Mouse (Mus musculus) liver, embryonic 13.5 days (tissue): Measurements from ENCODE around the gene Tm4sf5. TPM values are rescaled to one million over a fixed set of nuclear protein-coding genes. Genes with fewer than 3 reads are reported as not detected.
A peak's percentile ranks its signal among the peaks of the same experiment; 100 is the strongest.
"Not testable (repeated sequence)": the region's sequence is repeated elsewhere in the genome, so short reads cannot be mapped to it uniquely, and the experiment has no call there.

Experiments
- ATAC-seq: fragments of 200-750 bp; cut with Nextera tagmentation; 2 replicates; pipeline ENCODE4 v1.8.0; 2017; ENCODE audit warnings: low read depth, mild to moderate bottlenecking, moderate number of reproducible peaks, moderate library complexity
- DNase-seq: peaks from one replicate; pipeline ENCODE4 v3.0.0; 2022
- H3K27ac ChIP-seq: fragments of 300-500 bp; sonication (generic); 2 replicates; pipeline ENCODE4 v1.5.1; 2015; ENCODE audit warnings: moderate library complexity, mild to moderate bottlenecking, inconsistent platforms
- H3K27me3 ChIP-seq: fragments of 300-500 bp; sonication (generic); 2 replicates; pipeline ENCODE4 v1.6.1; 2015; ENCODE audit warnings: mild to moderate bottlenecking, inconsistent platforms
- H3K36me3 ChIP-seq: fragments of 300-500 bp; sonication (generic); 2 replicates; pipeline ENCODE4 v1.6.1; 2015; ENCODE audit warnings: mild to moderate bottlenecking, inconsistent platforms
- H3K4me1 ChIP-seq: fragments of 300-500 bp; sonication (generic); replicated peaks from 2 replicates; pipeline ENCODE4 v1.6.1; 2015; ENCODE audit warnings: inconsistent platforms
- H3K4me2 ChIP-seq: fragments of 300-500 bp; sonication (generic); 2 replicates; pipeline ENCODE4 v1.6.1; 2015; ENCODE audit warnings: inconsistent platforms, mild to moderate bottlenecking, moderate library complexity
- H3K4me3 ChIP-seq: fragments of 300-500 bp; sonication (generic); replicated peaks from 2 replicates; pipeline ENCODE4 v1.5.1; 2015; ENCODE audit warnings: mild to moderate bottlenecking, inconsistent platforms
- H3K9ac ChIP-seq: fragments of 300-500 bp; sonication (generic); 2 replicates; pipeline ENCODE4 v1.6.1; 2015; ENCODE audit warnings: mild to moderate bottlenecking, inconsistent platforms
- H3K9me3 ChIP-seq: fragments of 300-500 bp; sonication (generic); replicated peaks from 2 replicates; pipeline ENCODE4 v1.6.1; 2016; ENCODE audit warnings: inconsistent platforms
- WGBS: fragments of 180-500 bp; shearing (Covaris S2); methylation state at CpG from one replicate; pipeline ENCODE4 v1.1.7; 2015; ENCODE audit not compliant: insufficient replicate concordance; 5-methylcytosine and 5-hydroxymethylcytosine counted together
- polyA plus RNA-seq: library from polyadenylated mRNA; unstranded; fragments of >200 nt; fragmentation: Nextera tagmentation; extraction: Ambion mirVana; gene quantifications from 2 replicates; pipeline ENCODE4 v1.2.1, GENCODE M21; 2015

The Tm4sf5 gene
- polyA plus RNA-seq, 1 experiment from 2014 or later = 2.5 TPM

DNA sequence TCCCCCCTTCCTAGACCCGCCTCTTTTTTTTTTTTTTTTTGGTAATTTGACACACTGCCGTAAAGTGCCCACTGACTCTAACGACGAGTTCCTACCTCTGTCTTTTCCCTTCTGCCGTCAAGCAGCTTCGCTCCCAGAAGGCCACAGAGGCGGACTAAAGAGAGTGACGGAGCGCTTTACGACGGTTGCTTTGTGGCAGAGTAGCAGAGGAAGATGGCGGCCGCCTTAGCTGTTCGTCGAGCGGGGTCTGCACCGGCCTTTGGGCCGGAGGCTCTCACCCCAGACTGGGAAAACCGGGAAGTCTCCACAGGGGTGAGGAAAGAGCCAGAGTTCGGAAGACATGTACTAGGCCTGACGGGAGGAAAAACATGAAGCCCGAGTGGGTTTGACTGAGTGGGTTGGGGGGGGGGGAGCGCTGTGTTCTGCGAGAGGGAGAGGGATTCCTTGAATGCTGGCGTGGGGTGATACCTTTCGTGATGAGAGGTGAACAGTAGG, 20.2 kb downstream of the Tm4sf5 start, which contains the start of gene Psmb6:
Psmb6 (plus strand) TSS at position 184 of the 495 bp plus-strand sequence.
- H3K4me2 ChIP-seq = peak within 1 kb of the TSS; percentile 75
- ATAC-seq (peak; percentile 89), DNase-seq (peak; percentile 90)
- peak within 1 kb of the TSS; percentile 80 for H3K4me3 ChIP-seq
- H3K9ac ChIP-seq = peak within 1 kb of the TSS; percentile 80
- H3K27me3 ChIP-seq = peaks cover 8% of the 10 kb centered on the region
- peaks cover 31% of the 10 kb centered on the region for H3K36me3 ChIP-seq
- WGBS = under 1% methylated on average over 26 of the region's 26 CpGs
- peaks cover 20% of the 10 kb centered on the region for H3K4me1 ChIP-seq
- H3K9me3 ChIP-seq = no peaks in the 10 kb centered on the region
- H3K27ac ChIP-seq = peak within 1 kb of the TSS; percentile 64

DNA sequence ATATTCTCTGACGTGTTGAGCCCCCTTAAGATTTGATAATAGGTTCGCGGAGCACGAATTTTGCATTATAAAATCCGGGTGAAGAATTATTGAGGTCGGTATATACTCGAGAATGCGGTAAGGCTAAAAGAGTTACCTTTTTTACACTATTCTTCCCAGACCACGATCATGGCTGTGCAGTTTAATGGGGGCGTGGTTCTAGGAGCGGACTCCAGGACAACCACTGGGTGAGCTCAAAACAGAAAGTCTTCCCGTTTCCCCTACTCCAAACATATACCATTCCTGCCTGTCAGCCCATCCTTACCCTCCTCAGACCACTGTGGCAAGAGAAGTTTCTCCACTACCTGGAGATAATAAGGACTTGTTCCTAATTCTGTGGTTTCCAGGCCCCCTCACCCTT, 20.7 kb downstream of the Tm4sf5 start:
- under 1% methylated on average over 12 of the region's 12 CpGs for WGBS
- H3K36me3 ChIP-seq = peaks cover 31% of the 10 kb centered on the region
- H3K27ac ChIP-seq = peak overlapping the region; percentile 64; the same call in 1 of the 2 replicates
- H3K9ac ChIP-seq = peak overlapping the region; percentile 80
- H3K4me3 ChIP-seq = peak overlapping the region; percentile 80
- peak; percentile 22 for DNase-seq
- peaks cover 3% of the 10 kb centered on the region for H3K27me3 ChIP-seq
- H3K4me2 ChIP-seq = peak overlapping the region; percentile 75
- ATAC-seq = 0 out of 2 replicates have a peak, but pooled peaks have one; percentile 19
- H3K9me3 ChIP-seq = no peaks in the 10 kb centered on the region
- peaks cover 17% of the 10 kb centered on the region for H3K4me1 ChIP-seq

DNA sequence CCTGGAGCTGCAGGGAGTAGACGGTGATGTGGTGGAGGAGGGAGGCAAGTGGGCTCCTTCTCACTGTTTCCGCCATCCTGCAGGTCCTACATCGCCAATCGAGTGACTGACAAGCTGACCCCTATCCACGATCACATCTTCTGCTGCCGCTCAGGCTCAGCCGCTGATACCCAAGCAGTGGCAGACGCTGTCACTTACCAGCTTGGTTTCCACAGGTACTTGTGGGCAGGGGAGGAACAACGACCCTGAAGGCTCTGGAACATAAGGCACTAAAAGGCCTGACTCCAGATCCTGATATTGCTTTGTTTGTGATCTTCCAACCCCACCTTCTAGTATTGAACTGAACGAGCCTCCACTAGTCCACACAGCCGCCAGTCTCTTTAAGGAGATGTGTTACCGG, 21.2 kb downstream of the Tm4sf5 start:
- Histone ChIP-seq H3K9me3 (no peaks in the 10 kb centered on the region), H3K27me3 (no peaks in the 10 kb centered on the region), H3K4me2 (peak overlapping the region; percentile 75), H3K9ac (peak overlapping the region; percentile 80), H3K4me1 (peaks cover 17% of the 10 kb centered on the region), H3K4me3 (peak overlapping the region; percentile 80), H3K27ac (0 out of 2 replicates have a peak overlapping the region, but pooled peaks have one; percentile 64), H3K36me3 (peaks cover 31% of the 10 kb centered on the region)
- WGBS = 77% methylated on average over 12 of the region's 12 CpGs
- DNase-seq (no peak), ATAC-seq (no peak)

DNA sequence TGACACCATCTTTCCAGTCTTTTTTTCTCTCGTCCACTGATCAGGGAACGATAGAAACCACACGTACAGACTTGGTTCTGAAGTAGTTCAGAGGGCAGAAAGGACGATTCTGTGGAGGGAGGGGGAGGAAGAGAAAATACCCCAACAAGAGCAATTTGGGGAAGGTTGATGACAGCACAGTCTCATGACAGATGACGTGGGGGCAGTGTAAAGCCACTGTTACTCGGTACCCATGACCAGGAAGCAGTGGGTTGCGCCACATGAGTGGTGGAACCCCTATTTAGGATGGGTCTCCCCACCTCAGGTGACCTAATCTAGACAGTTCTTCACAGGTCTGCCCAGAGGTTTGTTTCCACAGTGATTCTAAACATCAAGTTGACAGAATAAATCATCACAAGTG, 23.6 kb downstream of the Tm4sf5 start:
- Histone ChIP-seq H3K9ac (no peak overlapping the region), H3K36me3 (peaks cover 31% of the 10 kb centered on the region), H3K4me2 (no peak overlapping the region), H3K27ac (no peak overlapping the region), H3K27me3 (no peaks in the 10 kb centered on the region), H3K4me3 (no peak overlapping the region), H3K4me1 (peaks cover 17% of the 10 kb centered on the region), H3K9me3 (no peaks in the 10 kb centered on the region)
- no peak for ATAC-seq
- 68% methylated on average over 7 of the region's 7 CpGs for WGBS
- no peak for DNase-seq

DNA sequence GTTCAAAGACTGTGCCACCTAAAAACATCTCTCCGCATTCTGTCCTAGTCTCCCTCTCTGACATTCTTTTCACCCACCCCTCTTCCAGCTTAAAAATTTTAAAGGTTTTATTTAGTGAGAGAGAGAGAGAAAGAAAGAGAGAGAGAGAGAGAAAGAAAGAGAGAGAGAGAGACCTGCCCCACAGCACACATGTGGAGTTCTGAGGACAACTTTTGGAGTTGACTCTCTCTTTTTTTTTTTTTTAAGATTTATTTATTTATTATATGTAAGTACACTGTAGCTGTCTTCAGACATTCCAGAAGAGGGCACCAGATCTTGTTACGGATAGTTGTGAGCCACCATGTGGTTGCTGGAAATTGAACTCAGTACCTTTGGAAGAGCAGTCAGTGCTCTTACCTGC, 26.0 kb downstream of the Tm4sf5 start:
- WGBS = 72% methylated on average over 2 of the region's 2 CpGs
- not testable (repeated sequence) for H3K4me3 ChIP-seq, H3K9me3 ChIP-seq, ATAC-seq, H3K27ac ChIP-seq, H3K27me3 ChIP-seq, H3K4me1 ChIP-seq, DNase-seq, H3K9ac ChIP-seq, H3K4me2 ChIP-seq
- peaks cover 30% of the 10 kb centered on the region for H3K36me3 ChIP-seq

DNA sequence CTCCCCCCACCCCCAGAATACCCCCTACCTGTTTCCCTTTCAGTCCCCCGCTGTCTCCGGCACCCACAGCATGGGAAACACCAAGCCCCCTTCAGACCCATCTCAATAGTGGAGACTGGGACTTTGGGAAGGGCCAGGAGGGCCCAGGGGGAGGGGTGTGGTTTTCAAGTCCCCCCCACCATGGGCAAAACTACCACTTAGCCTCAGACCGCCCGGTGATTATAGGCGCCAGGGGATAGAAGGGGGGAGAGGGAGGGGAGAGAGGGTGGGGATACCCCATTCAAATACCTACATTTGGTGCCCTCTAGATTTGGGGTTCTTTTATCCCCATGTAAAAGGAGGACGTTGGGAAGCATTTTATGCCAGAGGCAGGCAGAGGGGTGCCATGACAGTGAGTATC, 27.8 kb downstream of the Tm4sf5 start, which contains the start of gene Gm40193:
Gm40193 (minus strand) TSS at position 101 of the 400 bp plus-strand sequence.
- Histone ChIP-seq H3K36me3 (peaks cover 12% of the 10 kb centered on the region), H3K4me1 (no peaks in the 10 kb centered on the region), H3K4me2 (no peak within 1 kb of the TSS), H3K9ac (no peak within 1 kb of the TSS), H3K27me3 (peaks cover 2% of the 10 kb centered on the region; the same call in 1 of the 2 replicates), H3K4me3 (no peak within 1 kb of the TSS), H3K9me3 (no peaks in the 10 kb centered on the region), H3K27ac (no peak within 1 kb of the TSS)
- DNase-seq (no peak), ATAC-seq (no peak)
- WGBS = 76% methylated on average over 6 of the region's 6 CpGs

DNA sequence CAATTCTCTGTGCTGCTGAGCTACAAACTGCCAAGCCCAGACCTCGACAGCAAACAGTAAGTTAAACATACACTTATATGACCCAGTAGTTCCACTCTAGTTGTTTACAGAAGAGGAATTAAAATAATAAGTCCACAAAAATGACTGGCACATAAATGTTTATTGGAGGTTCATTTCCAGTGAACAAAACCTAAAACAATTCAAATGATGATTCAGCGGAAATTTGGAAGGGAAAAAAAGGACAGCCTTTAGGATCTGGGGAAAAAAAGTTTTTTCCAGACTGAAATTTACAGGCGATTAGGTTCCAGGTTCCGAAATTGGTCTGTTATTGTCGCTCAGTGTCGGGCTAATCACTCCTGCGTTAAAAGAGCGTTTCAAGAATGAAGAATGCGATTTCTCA, 34.4 kb downstream of the Tm4sf5 start:
- H3K9ac ChIP-seq = peak overlapping the region; percentile 36
- H3K27me3 ChIP-seq = peaks cover 56% of the 10 kb centered on the region
- no peaks in the 10 kb centered on the region for H3K9me3 ChIP-seq
- peak overlapping the region; percentile 74 for H3K4me2 ChIP-seq
- H3K4me1 ChIP-seq = peaks cover 15% of the 10 kb centered on the region
- no peaks in the 10 kb centered on the region for H3K36me3 ChIP-seq
- H3K4me3 ChIP-seq = peak overlapping the region; percentile 62
- DNase-seq (no peak), ATAC-seq (no peak)
- H3K27ac ChIP-seq = no peak overlapping the region
- WGBS = 23% methylated on average over 9 of the region's 9 CpGs

DNA sequence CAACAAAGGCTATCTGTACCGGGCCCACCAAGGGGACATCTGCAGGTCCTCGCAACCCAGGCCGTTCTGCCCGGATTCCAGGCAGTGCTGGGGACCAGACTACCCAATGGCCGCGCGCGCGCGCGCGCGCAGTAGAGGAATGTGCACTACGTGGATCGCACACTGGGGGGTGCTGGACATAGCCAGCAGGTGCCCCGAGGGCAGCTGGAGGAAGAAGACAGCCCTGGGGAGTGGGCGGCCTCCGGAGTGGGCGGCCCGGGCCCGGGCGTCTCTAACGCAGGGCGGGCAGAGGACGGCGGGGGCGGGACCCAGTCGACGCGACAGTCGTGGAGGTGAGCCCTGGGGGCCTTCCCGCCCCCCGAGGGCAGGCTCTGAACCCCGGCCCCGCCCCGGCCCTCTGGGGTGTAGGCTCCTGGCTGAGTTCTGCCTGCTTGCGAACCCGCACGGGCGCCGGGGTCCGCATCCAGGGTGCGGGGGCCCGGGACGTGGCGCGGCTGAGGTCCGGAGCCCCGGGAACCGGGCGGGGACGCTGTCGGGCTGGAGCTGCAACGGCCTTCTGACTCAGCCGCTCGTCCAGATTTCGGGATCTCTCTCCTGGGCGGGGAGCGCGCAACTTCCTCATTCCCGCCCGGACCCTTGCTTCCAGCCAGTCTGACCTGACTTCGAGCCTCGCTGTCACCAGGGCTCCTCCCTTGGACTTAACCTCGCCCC, 35.0 kb downstream of the Tm4sf5 start, which contains the start of gene Pld2:
Pld2 (plus strand) TSS at position 188 of the 711 bp plus-strand sequence.
- Histone ChIP-seq H3K27ac (no peak within 1 kb of the TSS), H3K27me3 (peaks cover 56% of the 10 kb centered on the region), H3K36me3 (no peaks in the 10 kb centered on the region), H3K9me3 (no peaks in the 10 kb centered on the region), H3K4me3 (peak within 1 kb of the TSS; percentile 62), H3K4me2 (peak within 1 kb of the TSS; percentile 74), H3K4me1 (peaks cover 15% of the 10 kb centered on the region), H3K9ac (peak within 1 kb of the TSS; percentile 56)
- peak; percentile 92 for ATAC-seq
- under 1% methylated on average over 62 of the region's 65 CpGs for WGBS
- peak; percentile 57 for DNase-seq

DNA sequence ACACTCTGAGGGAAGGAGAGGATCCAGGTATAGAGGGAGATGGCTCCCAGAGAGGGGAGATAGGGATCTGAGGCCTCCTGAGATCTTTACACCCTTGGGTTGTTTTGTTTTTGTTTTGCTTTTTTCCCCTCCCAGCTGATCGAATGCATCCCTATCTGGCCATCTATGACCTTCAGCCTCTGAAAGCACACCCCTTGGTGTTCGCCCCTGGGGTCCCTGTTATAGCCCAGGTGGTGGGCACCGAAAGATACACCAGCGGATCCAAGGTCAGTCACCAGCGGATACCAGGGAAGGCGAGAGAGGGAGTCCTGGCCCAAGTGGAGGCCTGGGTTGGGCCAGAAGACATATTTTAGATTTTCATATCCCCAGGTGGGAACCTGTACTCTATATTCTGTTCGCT, 35.9 kb downstream of the Tm4sf5 start:
- DNase-seq (no peak), ATAC-seq (no peak)
- WGBS = 68% methylated on average over 7 of the region's 7 CpGs
- peak overlapping the region; percentile 74 for H3K4me2 ChIP-seq
- H3K27ac ChIP-seq = no peak overlapping the region
- H3K36me3 ChIP-seq = no peaks in the 10 kb centered on the region
- H3K27me3 ChIP-seq = peaks cover 56% of the 10 kb centered on the region
- 0 out of 2 replicates have a peak overlapping the region, but pooled peaks have one; percentile 56 for H3K9ac ChIP-seq
- H3K9me3 ChIP-seq = no peaks in the 10 kb centered on the region
- peak overlapping the region; percentile 62 for H3K4me3 ChIP-seq
- H3K4me1 ChIP-seq = peaks cover 15% of the 10 kb centered on the region

DNA sequence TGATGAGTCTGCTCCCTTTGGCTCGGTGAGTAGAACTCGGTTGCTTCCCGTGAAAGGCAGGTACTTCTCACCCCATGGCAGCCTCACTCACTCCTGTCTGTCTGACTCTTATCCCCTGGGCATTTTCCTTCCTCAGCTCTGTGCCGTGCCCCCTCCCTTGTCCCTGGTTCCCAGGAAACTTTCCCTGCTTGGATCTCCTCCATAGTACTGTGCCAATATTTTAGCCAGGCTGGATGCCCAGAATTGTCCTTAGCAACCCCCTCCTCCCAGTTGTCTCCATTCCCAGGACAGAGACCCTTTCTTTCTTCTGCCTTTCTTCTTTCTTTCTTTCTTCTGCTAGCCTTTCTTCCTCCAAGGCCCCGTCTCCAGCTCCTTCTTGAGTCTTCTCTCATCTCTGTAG, 36.4 kb downstream of the Tm4sf5 start:
- H3K4me2 ChIP-seq = no peak overlapping the region

DNA sequence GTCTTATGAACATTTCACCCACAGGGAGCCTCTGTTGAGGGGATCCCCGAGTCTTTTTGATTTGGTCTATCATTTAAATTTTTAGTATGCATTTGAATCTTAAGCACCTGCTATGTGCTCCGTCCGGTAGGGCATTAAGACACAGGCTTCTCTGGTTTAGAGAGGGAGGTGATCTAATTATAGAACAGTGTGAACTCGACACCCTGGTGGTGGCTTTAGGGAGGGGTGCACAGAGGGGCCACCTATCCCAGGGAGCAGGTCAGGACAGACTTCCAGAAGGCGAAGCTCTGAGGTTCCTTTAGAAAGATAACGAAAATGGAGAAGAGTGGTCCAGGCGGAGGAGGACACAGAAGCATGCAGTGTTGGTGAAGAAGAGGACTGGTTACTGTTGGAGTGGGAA, 39.5 kb downstream of the Tm4sf5 start:
- peaks cover 45% of the 10 kb centered on the region for H3K27me3 ChIP-seq
- H3K4me2 ChIP-seq = no peak overlapping the region
- no peak for ATAC-seq
- no peak overlapping the region for H3K4me3 ChIP-seq
- no peak overlapping the region for H3K27ac ChIP-seq
- no peak overlapping the region for H3K9ac ChIP-seq
- peaks cover 15% of the 10 kb centered on the region for H3K4me1 ChIP-seq
- WGBS = 45% methylated on average over 7 of the region's 7 CpGs
- no peaks in the 10 kb centered on the region for H3K36me3 ChIP-seq
- no peaks in the 10 kb centered on the region for H3K9me3 ChIP-seq
- DNase-seq = no peak

More for the DNA sequence above, 36.4 kb downstream of the Tm4sf5 start:
- ATAC-seq = no peak
- Histone ChIP-seq H3K9me3 (no peaks in the 10 kb centered on the region), H3K9ac (no peak overlapping the region), H3K4me3 (no peak overlapping the region), H3K27me3 (peaks cover 56% of the 10 kb centered on the region), H3K27ac (no peak overlapping the region), H3K36me3 (no peaks in the 10 kb centered on the region), H3K4me1 (peaks cover 15% of the 10 kb centered on the region)
- no peak for DNase-seq
- 64% methylated on average over 5 of the region's 5 CpGs for WGBS
